Mouse (Mus musculus) ZHBTc4 (cell line): ENCODE measurements around the gene Nxnl1.

Experiments used
- DNase-seq: peaks from one replicate; pipeline ENCODE4 v3.0.0-alpha.2; 2011; ENCODE audit warnings: low read depth, low spot score

Nxnl1 gene

DNA sequence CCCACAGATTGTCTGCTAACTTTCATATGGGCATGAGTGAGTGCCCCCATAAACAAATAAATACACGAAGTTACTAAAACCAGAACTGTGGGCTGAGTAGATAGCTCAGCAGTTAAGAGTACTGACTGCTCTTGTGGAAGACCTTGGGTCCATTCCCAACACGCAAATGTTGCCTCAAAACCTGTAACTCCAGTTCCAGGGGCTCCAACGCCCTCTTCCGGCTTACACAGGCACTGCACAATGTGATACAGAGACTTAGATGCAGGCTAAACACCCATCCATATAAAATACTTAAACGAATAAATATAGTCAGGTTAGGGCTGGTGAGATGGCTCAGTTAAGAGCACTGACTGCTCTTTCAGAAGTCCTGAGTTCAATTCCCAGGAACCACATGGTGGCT lies 51.4 kb downstream of the Nxnl1 start:
- peak; percentile 59 for DNase-seq

GRCm38 (mm10) chr8:71513018-71513754 lies 53.2 kb downstream of the Nxnl1 start:
- DNase-seq = no peak

DNA sequence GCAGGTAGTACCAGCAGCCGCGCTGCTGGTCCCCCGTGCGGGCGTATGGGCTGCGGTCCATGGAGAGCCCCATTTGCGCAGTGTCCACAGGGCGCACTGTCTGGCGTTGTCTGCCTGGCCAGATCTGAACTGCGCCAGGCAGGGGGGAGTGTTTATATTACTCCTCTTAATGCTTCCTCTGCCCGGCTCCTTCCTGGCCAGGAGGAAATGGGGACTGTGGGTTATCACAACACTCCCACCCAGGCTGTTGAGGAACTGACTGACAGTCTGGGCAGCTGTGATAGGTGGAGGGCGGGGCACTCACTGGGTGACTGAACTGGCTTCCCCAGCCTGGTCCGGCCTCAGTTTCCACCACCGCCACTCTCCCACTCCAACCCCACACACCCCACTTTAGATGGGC lies 54.8 kb downstream of the Nxnl1 start, which contains the start of gene Plvap:
Gene Plvap, minus strand, starts transcription at position 109 of the 400 bp plus-strand sequence.
- DNase-seq = peak; percentile 37
